Mouse (Mus musculus): ENCODE data around the gene Cd37. TPM values are rescaled to one million over a fixed set of nuclear protein-coding genes. Genes with fewer than 3 reads are reported as not detected.
"Not testable (repeated sequence)": the region's sequence is repeated elsewhere in the genome, so short reads cannot be mapped to it uniquely, and the experiment has no call there.

Gene Cd37
- 1 to 10 TPM; 3.8 to 5.5 TPM for total RNA-seq (2021)
- long read RNA-seq, experiment 1, transcript Cd37-202 (8 exons, 1,227 nt) = major isoform, 5 of 10 reads
- long read RNA-seq, experiment 1, partial matches to known transcripts = 0 of 10 reads
- long read RNA-seq, experiment 1, other reads (novel, unspliced or antisense) = 2 of 10 reads
- long read RNA-seq, experiment 2, partial matches to known transcripts = 0 of 4 reads
- long read RNA-seq, experiment 2, other reads (novel, unspliced or antisense) = 0 of 4 reads

GRCm38 (mm10) chr7:45238723-45239496 lies at the start of gene Cd37:
TSS of gene Cd37 (minus strand) at chr7:45239115.
- DNase-seq = peak in 1 of 2 experiments; percentile 16
- intact Hi-C loops (cut with DNase I) = no loop called here

GRCm38 (mm10) chr7:45286486-45286885 lies 47.6 kb upstream of the Cd37 start:
- intact Hi-C loops (cut with DNase I) = no loop called here
- DNase-seq = no peak

GRCm38 (mm10) chr7:45277136-45277760 lies 38.3 kb upstream of the Cd37 start, which contains the start of gene Slc6a21:
TSS of gene Slc6a21 (plus strand) at chr7:45277513.
- DNase-seq = peak; percentile 78 to 88
- intact Hi-C loops (cut with DNase I) = no loop called here

GRCm38 (mm10) chr7:45273672-45274071 lies 34.8 kb upstream of the Cd37 start:
- intact Hi-C loops (cut with DNase I) = no loop called here
- DNase-seq = no peak

- intact Hi-C loops (cut with DNase I) = no loop called here
- DNase-seq = no peak
Observed at GRCm38 (mm10) chr7:45272786-45273412, 34.0 kb upstream of the Cd37 start.

- no peak for DNase-seq
- intact Hi-C loops (cut with DNase I) = no loop called here
Observed at GRCm38 (mm10) chr7:45265518-45265917, 26.6 kb upstream of the Cd37 start.

GRCm38 (mm10) chr7:45264348-45264747 lies 25.4 kb upstream of the Cd37 start:
- intact Hi-C loops (cut with DNase I) = no loop called here
- DNase-seq = no peak

- intact Hi-C loops (cut with DNase I) = no loop called here
- no peak for DNase-seq
Observed at GRCm38 (mm10) chr7:45263006-45263607, 24.2 kb upstream of the Cd37 start.

GRCm38 (mm10) chr7:45262266-45262665 lies 23.4 kb upstream of the Cd37 start:
- intact Hi-C loops (cut with DNase I) = no loop called here
- peak in 1 of 2 experiments; percentile 20 for DNase-seq

- intact Hi-C loops (cut with DNase I) = no loop called here
- no peak for DNase-seq
Observed at GRCm38 (mm10) chr7:45259281-45259680, 20.4 kb upstream of the Cd37 start.

GRCm38 (mm10) chr7:45257063-45257840 lies 18.3 kb upstream of the Cd37 start:
- intact Hi-C loops (cut with DNase I) = no loop called here
- DNase-seq = no peak

GRCm38 (mm10) chr7:45255822-45256221 lies 16.9 kb upstream of the Cd37 start:
- peak; percentile 29 to 51 for DNase-seq
- intact Hi-C loops (cut with DNase I) = not testable (repeated sequence)

GRCm38 (mm10) chr7:45253806-45254205 lies 14.9 kb upstream of the Cd37 start:
- intact Hi-C loops (cut with DNase I) = no loop called here
- no peak for DNase-seq

- intact Hi-C loops (cut with DNase I) = no loop called here
- no peak for DNase-seq
Observed at GRCm38 (mm10) chr7:45247666-45248065, 8.8 kb upstream of the Cd37 start.

GRCm38 (mm10) chr7:45241389-45241749 lies 2.5 kb upstream of the Cd37 start:
- intact Hi-C loops (cut with DNase I) = no loop called here

GRCm38 (mm10) chr7:45240633-45241388 lies 1.9 kb upstream of the Cd37 start, which contains the start of gene Slc6a16:
TSS of gene Slc6a16 (plus strand) at chr7:45241085.
- intact Hi-C loops (cut with DNase I) = no loop called here
- DNase-seq = peak; percentile 43 to 46

More at GRCm38 (mm10) chr7:45241389-45241749, 2.5 kb upstream of the Cd37 start:
- DNase-seq = no peak

- intact Hi-C loops (cut with DNase I) = no loop called here
- DNase-seq = no peak
Observed at GRCm38 (mm10) chr7:45240109-45240508, 1.2 kb upstream of the Cd37 start.

- no peak for DNase-seq
- intact Hi-C loops (cut with DNase I) = no loop called here
Observed at GRCm38 (mm10) chr7:45237747-45238699, 892 bp downstream of the Cd37 start.

Measured in heart, postnatal 14 days (tissue).